Mouse (Mus musculus) c-Kit-negative CD71-positive TER-119-positive erythroid progenitor cells, embryonic 14.5 days (primary cell): ENCODE results near the gene Il31ra.
"Not testable (repeated sequence)": the region's sequence is repeated elsewhere in the genome, so short reads cannot be mapped to it uniquely, and the experiment has no call there.

Source experiments
- DNase-seq: peaks from one replicate; pipeline ENCODE4 v3.0.0-alpha.2; 2013; ENCODE audit warnings: low read depth, low spot score

Il31ra gene

GRCm38 (mm10) chr13:112594260-112594659 is at the start of gene Il31ra:
Gene Il31ra (minus strand): TSS chr13:112594360.
- not testable (repeated sequence) for DNase-seq

- DNase-seq = no peak
These were observed 48.7 kb upstream of the Il31ra start for GRCm38 (mm10) chr13:112642897-112643296.

- DNase-seq = no peak
These were observed 45.0 kb upstream of the Il31ra start for GRCm38 (mm10) chr13:112639111-112639510.

- DNase-seq = no peak
These were observed 42.3 kb upstream of the Il31ra start for GRCm38 (mm10) chr13:112636498-112636897.

- DNase-seq = no peak
These were observed 41.1 kb upstream of the Il31ra start for GRCm38 (mm10) chr13:112635174-112635837.

- DNase-seq = no peak
These were observed 31.4 kb upstream of the Il31ra start for GRCm38 (mm10) chr13:112625566-112625965.

- no peak for DNase-seq
These were observed 30.5 kb upstream of the Il31ra start for GRCm38 (mm10) chr13:112624622-112625021.

GRCm38 (mm10) chr13:112623656-112624055 is 29.5 kb upstream of the Il31ra start:
- no peak for DNase-seq

GRCm38 (mm10) chr13:112621592-112621991 is 27.4 kb upstream of the Il31ra start:
- DNase-seq = no peak

GRCm38 (mm10) chr13:112608606-112609005 is 14.4 kb upstream of the Il31ra start:
- no peak for DNase-seq

GRCm38 (mm10) chr13:112604411-112604810 is 10.3 kb upstream of the Il31ra start:
- DNase-seq = no peak

- DNase-seq = no peak
These were observed 9.7 kb upstream of the Il31ra start for GRCm38 (mm10) chr13:112603839-112604238.

- no peak for DNase-seq
These were observed 8.4 kb upstream of the Il31ra start for GRCm38 (mm10) chr13:112602607-112603006.

GRCm38 (mm10) chr13:112590254-112590653 is 3.9 kb downstream of the Il31ra start:
- no peak for DNase-seq

- DNase-seq = no peak
These were observed 4.5 kb downstream of the Il31ra start for GRCm38 (mm10) chr13:112589625-112590024.

- no peak for DNase-seq
These were observed 9.5 kb downstream of the Il31ra start for GRCm38 (mm10) chr13:112584556-112585237.

GRCm38 (mm10) chr13:112582291-112582690 is 11.9 kb downstream of the Il31ra start:
- no peak for DNase-seq

- no peak for DNase-seq
These were observed 12.4 kb downstream of the Il31ra start for GRCm38 (mm10) chr13:112581796-112582195.

GRCm38 (mm10) chr13:112580590-112581320 is 13.4 kb downstream of the Il31ra start:
- DNase-seq = no peak

GRCm38 (mm10) chr13:112578041-112578440 is 16.1 kb downstream of the Il31ra start:
- DNase-seq = not testable (repeated sequence)

GRCm38 (mm10) chr13:112573800-112574199 is 20.4 kb downstream of the Il31ra start:
- no peak for DNase-seq

- no peak for DNase-seq
These were observed 23.4 kb downstream of the Il31ra start for GRCm38 (mm10) chr13:112570768-112571167.
